Mouse (Mus musculus) lung, postnatal 0 days (tissue): ENCODE results near the gene Smc3. TPM values are rescaled to one million over a fixed set of nuclear protein-coding genes. Genes with fewer than 3 reads are reported as not detected.

ENCODE experiments used
- ATAC-seq: fragments of 200-750 bp; cut with Nextera tagmentation; 2 replicates; pipeline ENCODE4 v1.8.0; 2017; ENCODE audit warnings: moderate library complexity
- DNase-seq: peaks from one replicate; pipeline ENCODE4 v3.0.0-alpha.2; 2016; ENCODE audit warnings: low spot score
- H3K27ac ChIP-seq: fragments of 300-500 bp; sonication (generic); 2 replicates; pipeline ENCODE4 v1.5.1; 2014; ENCODE audit warnings: antibody characterized with exemption, mild to moderate bottlenecking, low read length, mixed read lengths
- H3K27me3 ChIP-seq: fragments of 300-500 bp; sonication (generic); replicated peaks from 2 replicates; pipeline ENCODE4 v1.6.1; 2014; ENCODE audit warnings: low read length, mixed read lengths; ENCODE audit not compliant: insufficient read depth
- H3K36me3 ChIP-seq: fragments of 300-500 bp; sonication (generic); 2 replicates; pipeline ENCODE4 v1.6.1; 2014; ENCODE audit warnings: low read length, mixed read lengths; ENCODE audit not compliant: insufficient read depth
- H3K4me1 ChIP-seq: fragments of 300-500 bp; sonication (generic); 2 replicates; pipeline ENCODE4 v1.6.1; 2014; ENCODE audit warnings: antibody characterized with exemption, low read depth, low read length, mixed read lengths; ENCODE audit not compliant: insufficient read depth
- H3K4me2 ChIP-seq: fragments of 300-500 bp; sonication (generic); replicated peaks from 2 replicates; pipeline ENCODE4 v1.6.1; 2014; ENCODE audit warnings: low read depth, mild to moderate bottlenecking, low read length, moderate library complexity, mixed read lengths
- H3K4me3 ChIP-seq: fragments of 300-500 bp; sonication (generic); 2 replicates; pipeline ENCODE4 v1.5.1; 2014; ENCODE audit warnings: low read depth, low read length
- H3K9ac ChIP-seq: fragments of 300-500 bp; sonication (generic); replicated peaks from 2 replicates; pipeline ENCODE4 v1.6.1; 2014; ENCODE audit warnings: low read depth, mild to moderate bottlenecking
- H3K9me3 ChIP-seq: fragments of 300-500 bp; sonication (generic); 2 replicates; pipeline ENCODE4 v1.6.1; 2016; ENCODE audit warnings: low read length, mixed read lengths
- CTCF ChIP-seq: IDR thresholded peaks from 2 replicates; pipeline ENCODE4 v1.5.1; 2016; ENCODE audit warnings: antibody characterized with exemption, mild to moderate bottlenecking
- EP300 ChIP-seq: IDR thresholded peaks from 2 replicates; pipeline ENCODE4 v1.6.1; 2016; ENCODE audit warnings: antibody characterized with exemption, mild to moderate bottlenecking, control low read depth
- WGBS: fragments of 180-500 bp; shearing (Covaris S2); extraction: QIAGEN DNeasy Blood & Tissue Kit; methylation state at CpG from one replicate; pipeline ENCODE4 v1.1.7; 2014; 5-methylcytosine and 5-hydroxymethylcytosine counted together
- polyA plus RNA-seq: library from polyadenylated mRNA; unstranded; fragments of >200 nt; fragmentation: Nextera tagmentation; extraction: Ambion mirVana; gene quantifications from 2 replicates; pipeline ENCODE4 v1.2.1, GENCODE M21; 2015

The Smc3 gene
- 32.8 and 34.8 TPM in 2 replicates for polyA plus RNA-seq

- under 1% methylated on average over 52 of the region's 70 CpGs for WGBS
These were observed at the start of gene Smc3 for GRCm38 (mm10) chr19:53599757-53600539. Gene Smc3, plus strand, starts transcription at chr19:53600398.

GRCm38 (mm10) chr19:53550972-53551371 is 49.2 kb upstream of the Smc3 start:
- TF ChIP-seq CTCF (no peak), EP300 (no peak)
- no peak overlapping the region for H3K27ac ChIP-seq
- H3K4me2 ChIP-seq = no peak overlapping the region
- H3K9me3 ChIP-seq = no peaks in the 10 kb centered on the region
- H3K9ac ChIP-seq = no peak overlapping the region
- WGBS = 53% methylated on average over 12 of the region's 12 CpGs
- ATAC-seq = no peak
- DNase-seq = no peak
- H3K36me3 ChIP-seq = no peaks in the 10 kb centered on the region
- no peaks in the 10 kb centered on the region for H3K27me3 ChIP-seq
- H3K4me1 ChIP-seq = no peaks in the 10 kb centered on the region
- H3K4me3 ChIP-seq = no peak overlapping the region

More at GRCm38 (mm10) chr19:53599757-53600539, at the start of gene Smc3:
- Histone ChIP-seq H3K9ac (peak within 1 kb of the TSS; percentile 74), H3K4me1 (peaks cover 7% of the 10 kb centered on the region; the same call in 1 of the 2 replicates), H3K4me2 (peak within 1 kb of the TSS; percentile 97), H3K27ac (peak within 1 kb of the TSS; percentile 90), H3K4me3 (peak within 1 kb of the TSS; percentile 95), H3K27me3 (no peaks in the 10 kb centered on the region), H3K9me3 (no peaks in the 10 kb centered on the region), H3K36me3 (no peaks in the 10 kb centered on the region)
- TF ChIP-seq CTCF = peak; percentile 85
- peak; percentile 59; the same call in 1 of the 2 replicates for TF ChIP-seq EP300
- peak; percentile 98 for DNase-seq
- ATAC-seq = peak; percentile 96

- TF ChIP-seq EP300 (no peak), CTCF (no peak)
- Histone ChIP-seq H3K4me2 (no peak overlapping the region), H3K27me3 (no peaks in the 10 kb centered on the region), H3K27ac (0 out of 2 replicates have a peak overlapping the region, but pooled peaks have one; percentile 21), H3K36me3 (no peaks in the 10 kb centered on the region), H3K4me1 (no peaks in the 10 kb centered on the region), H3K4me3 (no peak overlapping the region), H3K9ac (no peak overlapping the region), H3K9me3 (no peaks in the 10 kb centered on the region)
- DNase-seq = no peak
- WGBS = 43% methylated on average over 10 of the region's 10 CpGs
- ATAC-seq = peak; percentile 52
These were observed 47.9 kb upstream of the Smc3 start for GRCm38 (mm10) chr19:53552216-53552786.

GRCm38 (mm10) chr19:53552795-53553194 is 47.4 kb upstream of the Smc3 start:
- Histone ChIP-seq H3K36me3 (no peaks in the 10 kb centered on the region), H3K4me3 (no peak overlapping the region), H3K9ac (no peak overlapping the region), H3K27ac (0 out of 2 replicates have a peak overlapping the region, but pooled peaks have one; percentile 21), H3K4me1 (no peaks in the 10 kb centered on the region), H3K27me3 (no peaks in the 10 kb centered on the region), H3K9me3 (no peaks in the 10 kb centered on the region), H3K4me2 (no peak overlapping the region)
- peak; percentile 61 for ATAC-seq
- peak; percentile 67 for DNase-seq
- WGBS = 40% methylated on average over 6 of the region's 6 CpGs
- TF ChIP-seq EP300 = no peak
- no peak for TF ChIP-seq CTCF

GRCm38 (mm10) chr19:53554402-53554801 is 45.8 kb upstream of the Smc3 start:
- no peak overlapping the region for H3K4me2 ChIP-seq
- no peak for TF ChIP-seq CTCF
- TF ChIP-seq EP300 = no peak
- no peaks in the 10 kb centered on the region for H3K9me3 ChIP-seq
- H3K36me3 ChIP-seq = no peaks in the 10 kb centered on the region
- H3K27ac ChIP-seq = no peak overlapping the region
- no peak overlapping the region for H3K4me3 ChIP-seq
- no peaks in the 10 kb centered on the region for H3K4me1 ChIP-seq
- DNase-seq (no peak), ATAC-seq (no peak)
- H3K27me3 ChIP-seq = no peaks in the 10 kb centered on the region
- 76% methylated on average over 11 of the region's 11 CpGs for WGBS
- no peak overlapping the region for H3K9ac ChIP-seq

- Histone ChIP-seq H3K9me3 (no peaks in the 10 kb centered on the region), H3K36me3 (no peaks in the 10 kb centered on the region), H3K4me2 (no peak overlapping the region), H3K4me3 (no peak overlapping the region), H3K9ac (no peak overlapping the region), H3K4me1 (no peaks in the 10 kb centered on the region), H3K27me3 (no peaks in the 10 kb centered on the region), H3K27ac (no peak overlapping the region)
- ATAC-seq = peak; percentile 25; the same call in 1 of the 2 replicates
- peak; percentile 55 for DNase-seq
- TF ChIP-seq EP300 (no peak), CTCF (no peak)
- WGBS = 53% methylated on average over 5 of the region's 5 CpGs
These were observed 45.1 kb upstream of the Smc3 start for GRCm38 (mm10) chr19:53554981-53555616.
